Mouse (Mus musculus): ENCODE data around the gene Gm49368.
"Not testable (repeated sequence)": the region's sequence is repeated elsewhere in the genome, so short reads cannot be mapped to it uniquely, and the experiment has no call there.

Gm49368 gene

DNA sequence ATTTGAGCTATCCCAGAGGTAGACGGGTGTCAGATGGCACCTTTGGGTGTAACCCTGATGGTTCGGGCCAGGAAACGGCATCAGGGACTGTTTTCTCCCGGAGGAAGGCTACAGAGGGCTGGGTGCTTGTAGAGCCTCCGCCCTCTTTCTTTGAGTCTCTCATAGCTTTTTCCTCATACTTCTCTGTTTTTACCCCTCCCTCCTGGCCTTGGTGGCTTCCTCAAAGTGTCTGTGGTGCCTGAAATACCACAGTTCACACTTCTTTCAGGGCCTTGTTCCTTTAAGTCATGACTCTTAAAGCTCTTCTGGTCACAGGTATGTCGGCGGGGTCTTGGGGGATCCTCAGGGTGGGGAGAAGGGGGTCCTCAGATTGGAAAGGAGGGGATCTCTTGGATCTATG, at the start of gene Gm49368, which contains the start of gene Itgam:
Gene Gm49368, plus strand, starts transcription at position 228 of the 400 bp plus-strand sequence.
Gene Itgam, plus strand, starts transcription at position 185 of the 400 bp plus-strand sequence.
- in situ Hi-C loops (cut with MboI, MseI) = no loop called here

DNA sequence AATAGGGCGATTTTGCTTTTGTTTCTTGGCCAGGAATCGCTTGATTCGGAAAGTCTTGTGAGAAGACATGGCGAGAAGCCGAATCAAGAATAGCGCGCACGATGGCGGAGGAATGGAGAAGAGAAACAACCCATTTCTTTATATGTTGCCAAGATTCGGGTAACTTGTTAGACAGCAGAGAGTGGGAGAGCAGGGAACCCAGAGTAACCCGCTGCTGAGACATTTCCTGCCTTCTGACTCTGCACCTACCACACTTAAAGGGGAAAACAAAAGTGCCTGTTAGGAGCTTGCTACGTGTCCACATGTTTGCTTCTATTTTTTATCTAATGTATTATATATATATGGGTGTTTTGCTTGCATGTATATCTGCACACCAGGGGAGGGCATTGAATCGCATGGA, 49.4 kb upstream of the Gm49368 start:
- in situ Hi-C loops (cut with MboI, MseI) = loop anchor here (25.0 kb wide), 1 partner anchor 199 kb away; the partner anchor contains the start of gene Cox6a2

DNA sequence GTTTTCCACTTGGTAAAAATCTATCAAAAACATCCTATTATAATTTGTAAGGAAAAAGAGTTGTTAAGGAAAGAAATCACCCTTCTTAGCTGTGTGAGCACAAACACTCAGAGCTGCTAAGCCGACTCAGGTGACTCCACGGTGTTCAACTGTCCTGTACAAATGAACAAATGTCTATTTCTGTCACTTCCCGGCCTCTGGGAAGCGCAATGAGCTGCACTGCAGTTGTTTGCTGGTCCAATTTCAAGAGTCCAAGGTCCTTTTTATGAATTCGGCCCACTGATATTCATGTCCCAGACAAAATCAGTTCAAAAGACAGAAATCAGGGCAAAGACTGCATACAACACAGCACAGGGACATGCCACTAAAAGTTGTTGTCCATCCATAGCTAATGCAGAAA, 46.3 kb upstream of the Gm49368 start:
- in situ Hi-C loops (cut with MboI, MseI) = loop anchor here (25.0 kb wide), 1 partner anchor 196 kb away; the partner anchor contains the start of gene Cox6a2

DNA sequence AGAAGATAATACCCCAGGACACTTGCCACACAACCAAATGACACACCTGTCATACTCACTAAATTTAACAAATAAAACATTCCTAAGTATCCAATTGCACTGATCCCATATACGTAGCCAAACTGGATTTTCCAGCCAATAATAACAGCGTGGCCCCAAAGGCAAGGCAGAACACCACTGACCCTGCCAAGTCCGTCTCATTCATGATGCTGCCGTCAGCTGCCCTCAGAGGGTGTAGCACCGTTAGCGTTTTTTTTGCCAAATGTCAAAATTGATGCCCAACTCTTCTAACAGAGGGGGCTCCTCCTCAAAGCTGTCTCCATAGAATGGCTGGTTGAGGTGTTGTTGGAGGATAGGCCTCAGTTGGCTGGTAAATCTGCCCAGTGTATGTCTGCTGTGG, 45.8 kb upstream of the Gm49368 start:
- in situ Hi-C loops (cut with MboI, MseI) = loop anchor here (25.0 kb wide), 1 partner anchor 196 kb away; the partner anchor contains the start of gene Cox6a2

DNA sequence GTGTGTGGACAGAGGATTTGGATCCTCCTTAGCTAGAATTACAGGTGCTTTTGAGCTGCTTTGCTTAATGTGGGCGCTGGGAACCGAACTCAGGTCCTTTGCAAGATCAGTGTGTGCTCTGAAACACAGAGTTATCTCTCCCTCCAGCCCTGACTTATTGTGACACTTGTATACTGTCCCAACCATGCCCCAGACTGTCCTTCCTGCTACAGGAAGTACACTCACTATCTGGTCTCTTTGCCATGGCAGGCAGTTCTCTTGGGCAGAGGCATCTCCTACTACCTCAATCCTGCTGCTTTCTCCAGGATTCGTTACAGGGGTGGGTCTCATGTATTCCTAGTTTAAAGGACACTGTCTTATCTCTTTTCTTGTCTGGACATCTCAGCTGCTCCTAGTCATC, 44.2 kb upstream of the Gm49368 start:
- in situ Hi-C loops (cut with MboI, MseI) = loop anchor here (25.0 kb wide), 1 partner anchor 194 kb away; the partner anchor contains the start of gene Cox6a2

DNA sequence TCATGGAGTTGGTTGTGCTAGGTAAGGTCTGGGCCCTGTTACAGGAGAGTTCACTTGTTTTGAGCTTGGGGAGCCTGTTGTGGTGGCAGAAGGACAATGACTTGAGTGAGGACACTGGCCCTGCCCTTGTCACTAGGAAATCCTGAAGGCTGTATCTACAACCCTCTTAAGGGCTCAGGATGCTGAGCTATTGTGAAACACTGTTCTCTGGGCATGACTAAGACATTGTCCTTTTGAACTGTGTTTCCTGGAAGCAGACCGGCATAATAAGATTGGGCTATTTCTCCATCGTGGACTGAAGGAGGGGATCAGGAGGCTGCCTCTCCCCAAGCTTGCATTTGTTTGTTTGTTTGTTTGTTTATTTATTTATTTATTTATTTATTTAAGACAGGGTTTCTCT, 43.3 kb upstream of the Gm49368 start:
- in situ Hi-C loops (cut with MboI, MseI) = loop anchor here (25.0 kb wide), 1 partner anchor 193 kb away; the partner anchor contains the start of gene Cox6a2

DNA sequence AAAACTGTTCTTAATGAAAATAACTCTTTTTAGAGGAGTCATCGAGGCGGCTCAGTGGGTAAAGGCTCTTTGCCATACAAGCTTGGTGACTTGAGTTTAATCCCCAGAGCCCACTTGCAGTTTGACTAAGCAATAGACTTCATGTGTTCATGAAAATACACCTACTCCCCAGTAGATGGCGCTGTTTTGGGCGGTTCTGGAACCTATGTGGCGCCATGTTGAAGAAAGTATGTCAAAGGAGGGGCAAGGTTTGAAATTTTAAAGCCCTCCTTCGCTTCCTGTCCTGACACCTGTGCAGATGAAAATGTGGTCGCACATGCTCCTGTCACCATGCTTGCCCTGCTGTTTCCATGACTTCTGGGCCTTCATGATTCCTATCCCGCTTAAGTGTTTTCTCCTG, 39.5 kb upstream of the Gm49368 start:
- in situ Hi-C loops (cut with MboI, MseI) = loop anchor here (25.0 kb wide), 1 partner anchor 189 kb away; the partner anchor contains the start of gene Cox6a2

DNA sequence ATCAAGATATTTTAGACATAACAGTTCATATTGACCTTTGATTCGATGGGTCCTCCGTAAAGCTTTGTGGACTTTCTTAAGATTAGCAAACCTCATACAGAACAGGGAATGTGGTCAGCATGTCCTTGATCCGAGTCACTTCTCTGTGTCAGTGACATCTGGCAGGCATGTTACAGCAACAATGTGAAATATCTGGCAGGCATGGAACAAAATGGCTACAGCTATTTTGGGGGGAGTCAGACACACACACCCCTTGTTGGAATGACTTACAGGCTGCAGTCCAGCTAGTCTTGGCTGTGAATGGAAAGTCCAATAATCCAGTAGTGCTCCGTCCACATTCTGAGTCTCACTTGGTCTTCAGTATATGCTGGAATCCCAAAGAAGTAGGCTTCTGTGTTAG, 38.9 kb upstream of the Gm49368 start:
- in situ Hi-C loops (cut with MboI, MseI) = loop anchor here (25.0 kb wide), 1 partner anchor 189 kb away; the partner anchor contains the start of gene Cox6a2

DNA sequence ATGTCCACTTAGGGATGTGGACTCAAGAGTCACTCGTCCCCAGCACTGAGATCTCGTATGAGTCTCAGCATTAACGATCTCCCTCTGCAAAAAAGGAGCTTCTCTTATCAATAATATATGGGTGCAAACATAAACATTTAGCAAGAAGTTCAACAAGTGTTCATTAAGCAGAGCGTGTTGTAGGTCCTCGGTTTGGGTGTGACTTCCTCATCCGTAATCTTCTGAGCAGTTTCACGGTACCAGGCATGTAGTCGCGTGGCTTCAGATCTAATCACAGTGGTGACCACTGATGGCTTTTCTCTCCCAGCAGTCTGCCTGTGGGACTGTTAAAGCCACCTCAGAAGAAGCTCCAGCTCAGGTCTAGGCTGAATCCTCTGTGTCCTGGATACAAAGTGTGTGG, 38.1 kb upstream of the Gm49368 start:
- in situ Hi-C loops (cut with MboI, MseI) = loop anchor here (25.0 kb wide), 1 partner anchor 188 kb away; the partner anchor contains the start of gene Cox6a2

DNA sequence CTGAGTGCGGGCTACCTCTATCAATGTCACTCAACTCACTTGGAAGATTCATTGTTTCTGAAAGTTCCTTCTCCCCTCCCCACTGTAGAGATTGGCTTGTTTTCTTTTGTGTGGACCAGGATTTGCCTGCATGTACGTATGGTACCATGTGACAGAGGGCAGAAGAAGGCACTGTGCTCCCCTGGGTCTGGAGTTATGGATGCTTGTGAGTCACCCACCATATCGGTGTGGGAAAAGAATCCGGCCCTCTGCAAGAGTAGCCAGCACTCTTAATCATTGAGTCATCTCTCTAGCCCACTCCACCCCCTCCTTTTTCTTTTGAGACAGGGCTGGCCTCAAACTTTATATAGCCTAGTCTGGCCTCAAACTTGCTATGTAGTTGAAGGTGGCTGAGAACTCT, 37.6 kb upstream of the Gm49368 start:
- in situ Hi-C loops (cut with MboI, MseI) = loop anchor here (25.0 kb wide), 1 partner anchor 187 kb away; the partner anchor contains the start of gene Cox6a2

DNA sequence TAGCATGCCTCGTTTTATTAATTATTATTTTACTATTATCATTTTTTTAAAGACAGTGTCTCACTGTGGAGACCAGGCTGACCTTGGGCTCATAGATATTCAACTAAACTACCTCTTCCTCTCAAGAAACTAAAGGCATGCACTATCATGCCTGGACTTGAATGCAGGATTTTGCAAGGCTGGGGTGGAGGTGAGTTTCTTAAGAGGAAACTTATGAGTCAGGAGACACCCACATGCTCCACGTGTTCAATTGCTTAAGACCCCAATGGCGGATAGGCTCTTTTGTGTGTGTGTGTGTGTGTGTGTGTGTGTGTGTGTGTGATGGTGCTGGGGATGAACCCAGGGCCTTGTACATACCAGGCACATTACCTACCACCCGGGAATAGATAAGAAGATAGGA, 37.1 kb upstream of the Gm49368 start:
- in situ Hi-C loops (cut with MboI, MseI) = no loop called here

DNA sequence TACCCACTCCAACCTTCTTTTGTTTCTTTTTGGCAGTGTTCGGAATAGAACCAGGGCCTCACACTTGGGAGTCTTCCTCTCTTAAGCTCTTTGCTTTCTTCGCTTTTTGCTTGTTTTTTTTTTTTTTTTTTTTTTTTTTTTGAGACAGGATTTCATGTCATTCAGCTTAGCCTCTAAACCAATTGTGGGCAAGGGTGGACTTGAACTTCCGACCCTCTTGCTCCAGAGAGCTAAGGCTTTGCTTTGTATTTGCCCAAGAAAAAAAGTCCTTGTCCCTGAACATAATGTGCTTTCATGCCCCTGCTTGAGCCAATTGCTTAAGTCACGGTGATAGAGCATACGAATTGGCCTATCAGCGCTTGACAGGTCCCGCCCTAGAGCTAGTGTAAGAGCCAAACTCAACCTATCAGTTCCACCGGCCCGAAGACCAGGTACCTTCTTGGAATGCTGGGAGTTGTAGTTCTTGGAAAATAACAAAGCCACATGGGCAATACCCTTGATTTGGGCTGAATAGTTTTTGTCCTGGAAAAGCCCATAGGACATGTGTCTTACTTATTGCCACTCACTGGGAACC, 31.0 kb upstream of the Gm49368 start:
- in situ Hi-C loops (cut with MboI, MseI) = no loop called here

DNA sequence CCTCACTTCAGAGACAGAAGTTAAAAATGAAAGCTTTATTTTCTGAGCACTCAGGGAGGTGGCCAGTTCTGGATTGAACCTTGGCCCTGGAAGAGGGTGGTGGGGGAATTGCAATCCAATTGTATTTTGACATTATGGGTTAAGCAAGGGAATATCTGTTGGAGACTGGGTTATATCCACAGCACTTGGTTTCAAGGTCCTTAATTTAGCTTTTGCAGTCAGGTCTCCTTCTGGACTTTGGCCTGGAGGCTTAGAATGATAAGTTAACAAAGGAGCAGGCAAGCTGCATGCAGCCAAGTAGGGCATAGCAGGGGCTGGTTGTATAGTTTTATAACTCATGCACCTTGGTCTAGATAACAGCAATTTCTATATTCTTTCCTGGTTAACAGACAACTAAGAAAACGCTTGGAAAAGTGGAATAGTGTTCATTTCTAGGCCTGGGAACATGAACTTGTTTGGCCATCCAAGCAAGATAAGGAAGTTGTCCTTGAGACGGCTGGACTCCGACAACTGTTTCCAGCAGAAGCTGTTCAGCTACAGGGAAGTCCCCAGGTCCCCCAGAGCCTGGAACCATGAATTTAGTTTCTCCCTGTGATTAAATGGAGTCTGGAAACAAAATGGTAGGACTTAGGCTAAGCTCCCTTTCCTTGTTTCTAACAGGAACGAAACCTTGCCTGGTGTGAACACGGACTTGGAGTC, 30.0 kb upstream of the Gm49368 start:
- in situ Hi-C loops (cut with MboI, MseI) = no loop called here

DNA sequence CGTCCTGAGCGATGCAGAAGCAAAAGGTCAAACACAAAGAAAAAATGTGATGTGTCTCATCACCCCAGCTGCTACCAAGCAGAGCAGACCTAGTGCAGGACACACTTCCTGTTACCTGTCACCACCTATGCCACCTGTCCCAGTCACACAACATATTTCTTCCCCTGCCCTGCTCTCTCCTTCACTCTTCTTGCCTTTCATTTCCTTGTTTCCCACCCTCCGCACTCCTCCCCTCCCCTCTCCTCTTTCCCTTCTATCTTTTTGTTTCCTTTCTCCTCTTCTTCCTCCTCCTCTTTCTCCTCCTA, 29.5 kb upstream of the Gm49368 start:
- in situ Hi-C loops (cut with MboI, MseI) = no loop called here

DNA sequence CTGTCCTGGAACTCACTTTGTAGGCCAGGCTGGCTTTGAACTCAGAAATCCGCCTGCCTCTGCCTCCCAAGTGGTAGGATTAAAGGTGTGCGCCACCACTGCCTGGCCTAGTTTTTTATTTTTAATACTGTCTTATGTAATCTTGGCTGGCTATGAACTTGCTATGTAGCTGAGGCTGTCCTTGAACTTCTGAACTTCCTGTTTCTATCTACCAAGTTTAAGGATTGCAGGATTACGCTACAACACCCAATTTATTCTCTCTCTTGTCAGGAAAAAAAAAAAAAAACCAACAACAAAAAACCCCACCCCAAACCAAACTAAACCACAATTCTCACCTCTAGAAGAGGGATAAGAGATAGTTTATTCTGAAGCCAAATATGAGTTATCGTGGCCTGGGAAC, 28.9 kb upstream of the Gm49368 start:
- in situ Hi-C loops (cut with MboI, MseI) = no loop called here

DNA sequence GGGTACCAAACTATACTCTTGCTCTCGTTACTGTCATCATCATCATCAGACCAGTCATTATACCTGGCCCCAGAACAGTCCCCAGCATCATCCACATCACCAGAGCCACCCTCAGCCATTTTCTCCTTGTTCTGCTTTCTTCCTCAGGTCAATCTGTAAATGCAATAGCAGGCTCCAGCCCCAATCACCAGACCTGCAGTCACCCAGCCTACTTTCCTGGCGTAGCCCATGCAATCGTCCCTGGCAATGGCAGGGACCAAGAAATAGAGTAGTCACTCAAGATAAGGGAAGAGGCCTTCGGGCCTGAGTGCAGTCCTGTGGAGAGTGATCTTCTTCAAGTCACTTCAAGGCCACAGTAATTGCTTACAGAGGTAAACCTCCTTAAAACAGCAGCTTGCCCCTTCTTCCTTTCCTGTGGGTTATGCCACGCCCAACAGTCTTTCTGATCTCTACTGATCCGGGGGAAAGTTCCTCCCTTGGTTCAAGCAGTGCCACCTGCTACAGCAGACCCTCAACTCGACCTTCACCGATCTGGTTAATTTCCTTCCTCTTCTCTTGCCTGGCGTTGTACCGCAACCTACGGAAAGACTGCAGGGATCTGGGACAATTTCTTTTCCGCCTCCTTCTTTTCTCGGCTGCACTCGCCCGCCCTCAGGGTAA, 20.2 kb upstream of the Gm49368 start:
- in situ Hi-C loops (cut with MboI, MseI) = not testable (repeated sequence)

DNA sequence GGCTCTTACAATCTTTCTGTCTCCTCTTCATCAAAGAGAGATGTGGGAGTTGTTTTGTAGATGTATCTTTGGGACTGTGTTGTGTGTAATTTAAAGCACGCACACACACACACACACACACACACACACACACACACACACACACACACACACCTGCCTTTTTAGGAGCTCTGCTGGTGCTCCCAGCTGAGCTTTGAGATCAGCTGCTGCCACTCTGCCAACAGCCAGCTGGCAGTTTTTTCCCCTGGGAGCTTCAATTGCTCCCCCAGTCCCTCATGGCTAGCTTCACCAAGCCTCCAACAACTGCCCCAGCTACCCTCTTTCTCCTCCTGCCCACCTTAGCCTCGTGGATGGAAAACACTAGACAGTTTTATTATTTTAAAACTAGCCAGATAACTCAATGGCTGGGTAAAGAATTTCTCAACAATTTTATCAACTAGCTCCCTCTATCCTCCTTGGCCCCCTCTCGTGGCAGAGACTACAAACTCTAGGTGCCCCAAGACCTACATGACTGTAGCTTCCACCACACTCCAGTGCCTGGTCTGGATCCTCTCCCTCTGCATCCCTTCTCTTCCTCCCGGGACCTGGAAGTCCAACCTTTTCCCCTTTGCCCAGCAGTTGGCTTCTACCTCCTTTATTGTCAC, 18.2 kb upstream of the Gm49368 start:
- in situ Hi-C loops (cut with MboI, MseI) = no loop called here

DNA sequence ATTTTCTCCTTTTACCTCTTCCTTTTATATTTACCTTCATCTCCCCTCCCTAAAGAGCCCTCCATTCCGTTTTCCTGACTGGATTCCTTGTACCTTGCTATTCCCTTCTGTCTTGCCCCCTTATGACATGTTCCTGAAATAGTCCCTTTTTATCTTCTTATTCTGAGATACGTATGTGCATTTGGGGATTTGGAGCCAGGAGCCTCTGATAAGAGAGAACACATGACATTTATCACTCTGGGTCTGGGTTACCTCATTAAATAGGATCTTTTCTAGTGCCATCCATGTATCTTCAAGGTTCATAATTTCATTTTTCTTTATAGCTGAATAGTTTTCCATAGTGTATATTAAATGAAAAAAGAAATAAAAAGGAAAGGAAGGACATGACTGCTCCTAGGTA, 16.8 kb upstream of the Gm49368 start:
- in situ Hi-C loops (cut with MboI, MseI) = loop anchor here (5.0 kb wide), 1 partner anchor 52 kb away; no protein-coding TSS in a partner anchor

DNA sequence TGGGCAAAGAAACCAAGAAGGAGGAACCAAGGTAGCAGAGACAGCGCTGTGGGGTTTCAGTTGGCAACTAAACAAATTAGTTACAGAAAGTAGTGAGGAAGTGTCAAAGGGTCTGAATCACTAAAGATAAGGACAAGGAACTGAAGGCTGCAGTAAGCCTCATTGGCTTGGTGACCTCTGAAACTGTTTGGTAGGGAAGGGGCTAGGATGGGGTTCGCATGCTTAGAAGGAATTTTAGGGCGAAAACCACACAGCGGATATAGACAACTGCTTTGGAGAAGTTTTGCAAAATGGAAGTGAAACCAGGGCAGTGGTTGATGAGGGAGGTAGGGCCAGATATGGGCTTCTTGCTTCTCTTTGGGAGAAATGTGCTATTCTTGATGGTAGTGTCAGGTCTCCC, 13.7 kb upstream of the Gm49368 start:
- in situ Hi-C loops (cut with MboI, MseI) = loop anchor here (5.0 kb wide), 1 partner anchor 48 kb away; no protein-coding TSS in a partner anchor

DNA sequence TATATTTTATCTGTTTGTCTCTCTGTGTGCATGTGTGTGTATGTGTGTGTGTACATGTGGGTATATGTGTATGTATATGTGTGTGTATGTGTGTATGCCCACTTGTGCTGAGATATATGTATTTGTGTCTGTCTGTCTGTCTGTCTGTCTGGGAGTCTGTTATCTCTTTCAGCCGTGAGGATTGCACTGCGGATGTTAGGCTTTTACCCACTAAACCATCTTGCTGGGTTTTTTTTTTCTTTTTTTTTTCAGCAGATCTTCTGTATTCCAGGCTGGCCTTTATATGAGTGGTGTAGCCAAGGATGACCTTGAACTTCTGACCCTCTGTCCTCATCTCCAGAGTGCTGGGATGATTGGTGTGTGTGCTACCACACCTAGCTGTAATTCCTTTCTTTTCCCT, 13.2 kb upstream of the Gm49368 start:
- in situ Hi-C loops (cut with MboI, MseI) = loop anchor here (5.0 kb wide), 1 partner anchor 48 kb away; no protein-coding TSS in a partner anchor

DNA sequence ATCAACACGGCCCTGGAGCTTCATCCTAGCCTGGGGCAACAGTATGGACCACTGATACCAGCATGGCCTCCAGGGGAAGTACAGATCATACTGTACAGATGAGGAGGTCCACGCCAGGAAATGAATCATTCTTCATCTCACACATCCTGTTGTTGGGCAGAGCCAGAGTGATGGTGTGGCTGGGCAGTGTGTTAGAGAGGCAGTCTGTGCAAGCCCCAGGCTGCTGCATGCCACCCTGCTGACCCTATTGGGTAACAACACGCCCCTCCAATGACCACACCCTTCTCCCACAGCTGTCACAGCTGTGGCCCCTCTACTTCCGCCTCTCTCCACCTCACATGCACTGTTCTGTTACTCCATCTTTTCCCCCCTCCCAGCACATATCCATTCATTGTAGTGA, 11.7 kb upstream of the Gm49368 start:
- in situ Hi-C loops (cut with MboI, MseI) = no loop called here

DNA sequence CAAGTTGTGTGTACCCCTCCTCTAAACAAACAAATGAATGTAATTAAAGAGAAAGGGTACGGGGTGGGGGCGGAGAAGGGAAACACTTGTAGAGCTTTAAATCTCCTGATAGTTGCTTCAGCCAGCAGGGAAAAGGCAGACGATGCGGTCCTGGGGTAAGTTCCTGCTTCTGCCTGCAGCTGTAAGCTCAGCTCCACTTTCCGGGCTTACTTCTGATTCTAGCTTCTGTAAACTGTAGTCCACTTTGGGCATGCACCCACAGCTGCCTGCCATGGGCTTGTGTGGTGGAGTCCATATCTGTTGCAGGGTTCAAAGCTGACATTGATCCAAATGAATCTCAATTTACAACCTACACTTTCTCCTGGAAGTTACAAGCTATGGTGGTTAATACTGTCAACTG, 9.4 kb upstream of the Gm49368 start:
- in situ Hi-C loops (cut with MboI, MseI) = no loop called here
